Mouse (Mus musculus): Measurements from ENCODE around the gene Pak4.

- TF ChIP-seq CTCF (IDR thresholded peaks at IDR 0.05; ENCODE audit: low read depth, low read length) (no peak), POLR2A (IDR thresholded peaks at IDR 0.05; ENCODE audit: borderline replicate concordance, low read depth, low read length) (no peak)
These were observed 24.7 kb downstream of the Pak4 start for GRCm38 (mm10) chr7:28573236-28573635.

Measured in bone marrow macrophage, adult 2 months (primary cell).